Mouse (Mus musculus) ovary, adult 2 months (tissue): ENCODE results near the gene Gstm5. TPM values are rescaled to one million over a fixed set of nuclear protein-coding genes. Genes with fewer than 3 reads are reported as not detected.

Experiments used
- polyA plus RNA-seq: library from polyadenylated mRNA; depleted of rRNA; stranded (reverse); fragments of >200 nt; gene quantifications from 2 replicates; pipeline ENCODE4 v1.2.3, GENCODE M21; 2012; rRNA removed

Gstm5 gene
- polyA plus RNA-seq, result 30.9 and 37.0 TPM in 2 replicates

GRCm38 (mm10) chr3:107895720-107896569, at the start of gene Gstm5:
Gstm5 (plus strand) TSS chr3:107895821.

GRCm38 (mm10) chr3:107877005-107877404, 18.6 kb upstream of the Gstm5 start, which contains the start of gene Eps8l3:
Eps8l3 (plus strand) TSS chr3:107877229.

GRCm38 (mm10) chr3:107931670-107932069, 36.0 kb downstream of the Gstm5 start, which contains the start of gene Gstm7:
Gstm7 (minus strand) TSS chr3:107931817.

GRCm38 (mm10) chr3:107943239-107943990, 47.8 kb downstream of the Gstm5 start, which contains the start of gene Gstm6:
Gstm6 (minus strand) TSS chr3:107943749.

Other genes with a start within 250 kb of the Gstm5 start
- 57.1 and 61.5 TPM in 2 replicates for gene Ahcyl1, start 199.3 kb upstream of the Gstm5 start, polyA plus RNA-seq
- 21.4 and 23.8 TPM in 2 replicates for gene Csf1, start 135.4 kb upstream of the Gstm5 start, polyA plus RNA-seq
- 0.50 and 0.61 TPM in 2 replicates for gene Eps8l3, start 18.6 kb upstream of the Gstm5 start, polyA plus RNA-seq
- 38.2 and 70.6 TPM in 2 replicates for gene Gstm7, start 36.0 kb downstream of the Gstm5 start, polyA plus RNA-seq
- 7.2 and 8.0 TPM in 2 replicates for gene Gstm6, start 47.9 kb downstream of the Gstm5 start, polyA plus RNA-seq
- gene Gstm3, start 73.5 kb downstream of the Gstm5 start, polyA plus RNA-seq, result 0.29 and 0.37 TPM in 2 replicates
- 769 and 813 TPM in 2 replicates for gene Gstm2, start 90.6 kb downstream of the Gstm5 start, polyA plus RNA-seq
- gene Gstm1, start 122.2 kb downstream of the Gstm5 start, polyA plus RNA-seq, result 1,875 and 2,662 TPM in 2 replicates
- gene Gstm4, start 149.1 kb downstream of the Gstm5 start, polyA plus RNA-seq, result 10.8 and 14.4 TPM in 2 replicates
- gene Ampd2, start 190.8 kb downstream of the Gstm5 start, polyA plus RNA-seq, result 259 and 297 TPM in 2 replicates
- 1.8 and 2.3 TPM in 2 replicates for gene Gnat2, start 197.0 kb downstream of the Gstm5 start, polyA plus RNA-seq